Mouse (Mus musculus) forelimb bud, embryonic 11.5 days (tissue): ENCODE results near the gene Mab21l3.
"Not testable (repeated sequence)": the region's sequence is repeated elsewhere in the genome, so short reads cannot be mapped to it uniquely, and the experiment has no call there.

Experiments
- DNase-seq: peaks from one replicate; pipeline ENCODE4 v3.0.0-alpha.2; 2012; ENCODE audit warnings: low read depth, low spot score

Gene Mab21l3

GRCm38 (mm10) chr3:101839327-101839726 is 9.4 kb downstream of the Mab21l3 start:
- no peak for DNase-seq

GRCm38 (mm10) chr3:101836971-101837370 is 11.8 kb downstream of the Mab21l3 start:
- DNase-seq, result no peak

DNA sequence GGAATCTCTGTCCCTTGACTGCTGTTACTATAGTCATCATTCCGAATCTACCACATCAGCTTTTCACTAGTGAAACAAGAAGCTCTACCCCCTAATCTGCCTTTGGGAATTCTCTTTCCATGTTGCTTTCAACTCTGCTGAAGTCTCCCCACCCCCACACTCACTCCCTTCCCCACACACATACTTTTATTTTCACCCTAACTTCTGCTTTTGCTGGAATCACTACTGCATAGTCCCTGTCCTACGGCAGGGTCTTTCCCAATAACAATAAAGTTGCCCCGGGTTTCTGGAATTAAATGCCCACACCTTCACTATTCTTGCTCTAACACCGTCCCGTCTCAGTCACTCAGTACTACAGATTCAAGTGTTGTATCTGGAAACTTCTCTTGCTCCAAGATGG is 12.2 kb downstream of the Mab21l3 start:
- DNase-seq, result no peak

- DNase-seq, result peak; percentile 73
These were observed 12.7 kb downstream of the Mab21l3 start for GRCm38 (mm10) chr3:101836045-101836444.

DNA sequence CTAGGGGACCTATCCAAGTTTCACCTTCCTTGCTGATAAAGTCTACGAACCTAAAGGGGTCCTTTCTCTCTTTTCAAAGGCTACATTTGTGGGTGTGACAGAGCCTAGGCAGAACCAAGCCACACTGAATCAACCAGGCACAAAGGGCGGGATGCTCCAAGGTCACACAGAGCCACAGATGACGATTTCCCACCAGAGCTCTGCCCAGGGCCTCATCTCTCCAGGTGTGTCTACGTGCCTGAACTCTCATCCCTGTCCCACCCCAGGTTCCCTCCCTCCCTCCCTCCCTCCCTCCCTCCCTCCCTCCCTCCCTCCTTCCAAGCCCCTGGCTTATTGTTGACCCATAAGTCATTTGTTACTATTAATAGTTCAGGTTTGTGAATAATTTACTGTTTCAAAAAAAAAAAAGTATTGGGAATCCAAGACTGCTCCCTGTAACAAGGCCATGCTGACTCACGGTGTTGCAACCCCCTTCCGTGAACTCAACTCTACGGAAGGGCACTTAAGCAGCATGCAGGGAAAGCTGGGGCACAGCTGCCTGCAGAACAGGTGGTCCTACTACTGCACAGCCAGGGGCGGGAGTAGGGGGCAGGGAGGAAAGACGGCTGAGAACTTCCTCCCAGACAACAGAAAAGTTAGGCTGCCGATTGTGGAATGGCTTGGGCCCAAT is 17.4 kb downstream of the Mab21l3 start:
- peak; percentile 51 for DNase-seq

GRCm38 (mm10) chr3:101829881-101830616 is 18.7 kb downstream of the Mab21l3 start:
- DNase-seq, result no peak

DNA sequence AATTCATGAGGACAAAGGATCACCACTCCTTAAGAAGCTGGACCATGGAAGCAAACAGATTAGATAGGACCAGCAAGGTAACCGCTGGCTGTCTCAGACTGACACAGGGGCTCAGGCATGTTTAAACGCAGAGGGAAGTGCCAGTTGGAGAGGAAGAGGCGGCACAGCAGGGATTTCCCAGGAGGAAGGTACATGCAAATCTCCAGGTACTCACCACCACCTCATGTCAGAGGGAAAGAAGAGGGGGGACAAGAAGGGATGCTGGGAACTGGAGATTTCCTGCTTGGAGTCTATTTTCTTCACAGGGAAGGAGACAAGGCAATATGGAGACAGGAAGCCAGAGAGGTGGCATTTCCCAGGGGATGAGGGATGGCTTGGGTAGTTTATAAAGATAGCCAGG is 20.2 kb downstream of the Mab21l3 start:
- DNase-seq, result no peak

DNA sequence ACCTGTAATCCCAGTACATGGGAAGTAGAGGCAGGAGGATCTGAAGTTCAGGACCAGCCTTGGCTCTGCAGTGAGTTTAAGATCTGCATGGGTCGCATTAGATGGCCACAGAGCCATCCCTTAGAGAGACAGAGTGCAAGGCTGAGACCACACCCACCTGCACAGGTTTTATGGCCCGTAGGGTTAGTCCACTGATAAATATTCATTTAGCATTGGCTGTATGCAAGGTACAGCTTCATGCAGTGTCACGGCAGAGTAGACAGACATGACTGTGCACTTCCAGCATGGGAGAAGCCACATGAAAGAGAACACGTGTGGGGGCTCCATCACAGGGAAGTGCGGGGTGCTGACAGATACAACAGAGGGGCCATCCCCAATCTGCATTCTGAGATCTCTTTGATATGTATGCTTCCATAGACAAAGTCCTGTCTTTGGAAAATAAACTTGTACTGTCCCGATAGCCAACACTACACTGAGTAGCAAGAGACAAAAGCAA is 21.5 kb downstream of the Mab21l3 start:
- no peak for DNase-seq

GRCm38 (mm10) chr3:101824338-101824737 is 24.4 kb downstream of the Mab21l3 start:
- no peak for DNase-seq

DNA sequence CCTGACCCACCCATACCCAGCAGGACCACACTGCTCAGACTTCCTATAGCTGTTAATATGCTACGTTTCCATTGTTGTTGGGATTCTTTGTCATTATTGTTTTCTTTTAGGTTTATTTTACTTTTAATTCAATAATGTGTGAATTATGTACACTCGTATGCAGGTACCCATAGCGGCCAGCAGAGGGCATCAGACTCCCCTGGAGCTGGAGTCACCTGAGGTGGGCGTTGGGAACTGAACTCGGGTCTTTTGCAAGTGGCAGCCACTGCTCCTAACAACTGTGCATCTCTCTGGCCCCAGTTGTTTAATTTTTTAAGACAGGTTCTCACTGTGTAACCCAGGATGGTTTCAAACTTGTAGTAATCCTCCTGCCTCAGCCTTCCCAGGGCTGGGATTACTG is 26.7 kb downstream of the Mab21l3 start:
- no peak for DNase-seq

DNA sequence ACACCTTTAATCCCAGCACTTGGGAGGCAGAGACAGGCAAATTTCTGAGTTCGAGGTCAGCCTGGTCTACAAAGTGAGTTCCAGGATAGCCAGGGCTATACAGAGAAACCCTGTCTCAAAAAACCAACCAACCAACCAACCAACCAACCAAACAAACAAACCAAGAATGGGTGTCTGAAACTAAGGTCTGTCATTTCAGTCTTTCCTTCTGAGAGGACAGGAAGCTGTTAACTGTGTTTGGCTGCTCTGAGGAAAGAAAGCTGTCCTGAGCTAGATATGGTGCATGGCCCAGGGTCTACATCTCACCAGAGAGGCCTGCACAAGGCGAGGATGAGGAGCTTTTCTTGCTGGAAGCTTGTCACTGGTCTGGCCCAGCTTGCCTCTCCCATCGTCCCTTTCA is 28.1 kb downstream of the Mab21l3 start:
- DNase-seq, result not testable (repeated sequence)

GRCm38 (mm10) chr3:101816006-101816405 is 32.8 kb downstream of the Mab21l3 start:
- no peak for DNase-seq

GRCm38 (mm10) chr3:101814790-101815189 is 34.0 kb downstream of the Mab21l3 start:
- DNase-seq, result no peak

DNA sequence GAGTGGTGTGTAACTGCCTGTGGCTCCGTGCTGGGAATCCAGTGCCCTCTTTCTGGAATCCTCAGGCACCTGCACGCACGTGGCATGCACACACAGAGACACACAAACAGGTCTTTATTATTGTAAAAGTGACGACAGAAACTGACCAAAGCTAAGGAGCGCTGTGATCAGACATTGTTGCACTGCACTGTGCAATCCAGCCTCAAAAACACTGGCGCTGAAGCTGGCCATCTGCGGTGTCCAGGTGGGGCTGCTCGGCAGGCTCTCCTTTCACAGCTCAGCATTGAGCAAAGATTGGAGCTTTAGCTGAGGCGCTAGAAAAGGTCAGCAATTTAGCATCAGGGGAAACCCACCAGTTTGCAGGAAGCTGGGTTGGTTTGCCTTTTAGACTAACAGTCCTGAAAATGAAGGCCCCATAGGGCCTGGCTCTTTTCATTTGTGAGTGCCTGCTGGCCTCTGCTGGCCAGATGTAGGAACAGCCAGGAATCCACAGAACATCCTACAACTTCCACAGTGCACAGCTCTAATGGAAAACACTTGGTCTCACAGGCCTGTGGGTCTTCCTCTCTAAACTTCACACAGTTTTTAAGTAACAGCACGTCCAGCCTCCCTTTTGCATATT is 36.3 kb downstream of the Mab21l3 start:
- DNase-seq, result peak; percentile 80

GRCm38 (mm10) chr3:101811931-101812330 is 36.8 kb downstream of the Mab21l3 start:
- no peak for DNase-seq

- DNase-seq, result no peak
These were observed 41.1 kb downstream of the Mab21l3 start for GRCm38 (mm10) chr3:101807646-101808045.

- DNase-seq, result no peak
These were observed 41.8 kb downstream of the Mab21l3 start for GRCm38 (mm10) chr3:101806941-101807340.

GRCm38 (mm10) chr3:101806149-101806548 is 42.6 kb downstream of the Mab21l3 start:
- peak; percentile 78 for DNase-seq

- DNase-seq, result no peak
These were observed 43.2 kb downstream of the Mab21l3 start for GRCm38 (mm10) chr3:101805562-101806004.

DNA sequence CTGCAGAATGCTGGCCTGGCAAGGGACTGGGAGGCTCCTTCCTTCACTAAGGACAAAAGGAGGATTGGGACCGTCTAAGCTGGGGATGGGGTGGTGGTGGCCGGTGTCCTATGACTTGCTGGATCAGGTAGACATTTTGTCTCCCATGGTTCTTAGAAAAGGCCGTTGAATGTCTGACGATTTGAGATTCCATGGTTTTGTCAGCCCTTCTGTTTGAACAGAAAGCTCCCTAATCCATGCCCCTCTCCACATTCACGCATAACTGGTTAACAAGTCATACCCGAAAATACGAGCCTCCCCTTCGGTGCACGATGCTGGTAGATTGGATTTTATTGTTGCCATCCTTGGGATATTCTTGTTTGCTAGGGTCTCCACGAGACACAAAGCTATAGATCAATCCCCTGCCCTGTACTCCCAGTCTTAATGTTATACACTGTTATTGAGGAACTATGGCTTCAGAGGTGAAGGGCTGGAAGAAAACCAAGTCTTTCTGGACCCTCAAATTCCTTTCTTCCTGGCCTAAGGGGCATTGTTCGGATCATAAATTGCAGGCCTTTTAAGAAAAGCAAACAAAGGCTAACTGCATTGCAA is 43.7 kb downstream of the Mab21l3 start:
- no peak for DNase-seq

DNA sequence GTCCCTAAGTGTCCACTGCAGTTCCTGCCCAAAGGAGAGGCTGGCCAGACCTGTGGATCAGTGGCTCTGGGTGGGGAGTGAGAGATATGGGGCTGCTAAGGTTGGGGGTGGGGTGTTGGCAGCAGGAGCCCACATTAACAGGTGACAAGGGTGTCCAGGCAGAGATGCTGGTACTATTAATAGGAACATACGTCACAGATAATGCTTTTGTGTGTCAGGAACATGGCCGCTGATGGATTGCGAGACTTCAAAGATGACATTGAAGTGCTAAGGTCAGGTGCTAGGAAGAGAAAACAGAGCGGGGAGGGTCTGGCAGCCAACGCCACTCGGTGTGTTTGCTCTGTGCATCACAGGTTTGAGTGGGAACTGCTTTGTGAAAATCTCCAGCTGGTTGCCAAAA is 44.4 kb downstream of the Mab21l3 start:
- no peak for DNase-seq

DNA sequence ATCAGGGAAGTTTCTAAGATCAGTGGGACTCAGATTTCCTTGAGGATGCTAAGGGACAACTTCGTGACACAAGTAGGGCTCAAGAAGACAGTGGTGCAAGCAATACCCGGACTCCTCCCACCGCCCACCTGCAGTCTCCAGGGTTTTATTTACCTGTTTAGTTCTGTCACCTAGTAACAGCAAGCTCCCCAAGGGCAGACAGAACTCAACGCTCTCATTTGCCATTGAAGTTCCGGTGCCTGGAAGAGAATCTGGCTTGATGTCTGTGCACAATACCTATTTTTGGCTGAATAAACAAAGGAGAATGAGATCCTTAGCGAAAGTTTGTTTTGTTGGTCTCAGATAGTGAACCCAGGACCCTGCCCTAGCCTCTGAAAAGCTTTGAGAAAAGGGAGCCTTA is 45.0 kb downstream of the Mab21l3 start:
- peak; percentile 35 for DNase-seq
